Mouse (Mus musculus): ENCODE measurements around the gene Wdr25.

The Wdr25 gene

GRCm38 (mm10) chr12:108984471-108984870 lies 91.0 kb downstream of the Wdr25 start:
- in situ Hi-C loops (cut with MboI), result no loop called here

GRCm38 (mm10) chr12:108985025-108985424 lies 91.6 kb downstream of the Wdr25 start:
- in situ Hi-C loops (cut with MboI), result no loop called here

DNA sequence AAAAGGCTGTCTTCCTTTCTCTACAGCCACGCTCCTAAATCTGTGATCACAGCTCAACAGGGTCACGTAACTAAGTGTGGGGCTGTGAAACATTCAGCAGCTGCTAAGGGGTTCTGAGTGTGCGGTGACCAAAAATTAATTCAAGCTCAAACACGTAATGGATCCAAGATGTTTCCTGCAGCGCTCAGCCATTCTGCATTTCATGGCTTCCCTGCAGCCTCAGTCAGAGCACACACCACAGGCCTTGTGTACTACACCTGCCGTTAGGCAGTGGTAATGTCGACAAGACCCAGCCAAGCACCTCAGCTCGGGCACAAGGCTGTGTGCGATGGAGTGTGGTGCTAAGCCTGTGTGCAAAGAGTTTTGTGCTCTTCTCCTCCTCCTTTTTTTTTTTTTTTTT lies 94.0 kb downstream of the Wdr25 start:
- in situ Hi-C loops (cut with MboI), result no loop called here

DNA sequence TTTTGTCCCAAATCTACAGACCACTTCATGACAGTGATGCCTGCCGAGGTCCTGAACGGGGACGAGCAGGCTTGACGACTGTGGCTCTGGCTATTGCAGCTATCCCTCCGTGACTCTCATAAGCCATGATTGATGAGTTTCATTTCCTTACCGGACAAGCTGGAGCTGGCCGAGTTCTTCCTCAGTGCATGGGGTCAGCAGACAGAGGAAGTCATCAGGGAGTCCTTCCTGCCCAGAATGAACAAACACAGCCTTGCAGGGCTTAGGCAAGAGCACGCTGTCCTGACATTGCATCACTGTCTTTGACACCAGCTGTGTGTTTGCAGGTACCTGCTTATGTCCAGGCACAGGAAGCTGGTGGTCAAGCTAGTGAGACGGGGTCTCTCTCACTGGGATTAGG lies 97.0 kb downstream of the Wdr25 start:
- in situ Hi-C loops (cut with MboI), result no loop called here

GRCm38 (mm10) chr12:108993046-108993445 lies 99.6 kb downstream of the Wdr25 start:
- in situ Hi-C loops (cut with MboI), result no loop called here

DNA sequence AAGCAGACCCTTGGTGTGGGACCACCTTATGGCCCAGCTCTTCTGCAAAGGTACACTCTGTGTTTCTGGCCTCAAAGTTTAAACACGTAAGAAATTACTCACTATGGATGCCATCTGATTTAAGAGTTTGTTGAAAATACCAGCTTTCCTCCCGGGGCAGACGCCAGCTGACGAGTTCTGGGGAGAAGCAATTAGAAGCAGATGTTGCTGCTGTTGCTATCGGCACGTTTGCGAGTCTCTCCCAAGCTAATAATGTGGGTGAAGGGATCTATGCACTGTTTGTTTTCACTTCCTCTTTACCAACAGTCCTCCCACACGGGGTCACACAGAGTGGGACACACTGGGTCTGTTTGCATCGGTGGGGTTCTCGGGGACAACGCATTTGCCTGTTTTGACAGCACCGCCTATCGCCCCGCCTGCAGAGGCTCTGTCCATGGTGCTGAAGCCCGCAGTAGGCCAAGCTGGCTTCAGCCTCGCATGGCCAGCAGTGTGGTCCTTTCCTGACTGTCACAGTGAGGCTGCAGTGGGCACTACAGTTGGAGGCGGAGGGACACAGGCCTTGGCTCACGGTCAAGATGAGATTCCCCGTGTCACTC lies 101.1 kb downstream of the Wdr25 start:
- in situ Hi-C loops (cut with MboI), result no loop called here

- in situ Hi-C loops (cut with MboI), result no loop called here
Observed at GRCm38 (mm10) chr12:108995976-108996636, 102.7 kb downstream of the Wdr25 start.

DNA sequence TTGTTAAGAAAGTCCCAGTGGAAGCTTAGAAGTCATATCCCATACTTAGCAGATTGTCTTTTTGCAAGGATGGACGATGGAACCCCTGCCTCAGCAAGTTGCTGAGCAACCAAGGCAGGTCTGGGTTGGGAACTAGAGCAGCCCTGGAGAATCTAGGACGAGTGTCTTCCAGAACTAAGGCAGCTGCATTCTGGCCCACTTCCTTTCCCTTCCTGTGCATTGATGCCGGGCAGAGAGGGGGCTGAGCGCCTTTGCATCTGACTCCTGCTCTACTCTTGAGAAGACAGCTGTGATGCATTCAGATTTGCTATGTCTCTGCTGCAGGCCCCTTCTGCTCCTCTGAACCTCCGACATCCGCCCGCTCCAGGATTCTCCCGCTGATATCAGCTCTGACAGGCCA lies 103.8 kb downstream of the Wdr25 start:
- in situ Hi-C loops (cut with MboI), result no loop called here

- in situ Hi-C loops (cut with MboI), result no loop called here
Observed at GRCm38 (mm10) chr12:109002978-109003377, 109.5 kb downstream of the Wdr25 start.

DNA sequence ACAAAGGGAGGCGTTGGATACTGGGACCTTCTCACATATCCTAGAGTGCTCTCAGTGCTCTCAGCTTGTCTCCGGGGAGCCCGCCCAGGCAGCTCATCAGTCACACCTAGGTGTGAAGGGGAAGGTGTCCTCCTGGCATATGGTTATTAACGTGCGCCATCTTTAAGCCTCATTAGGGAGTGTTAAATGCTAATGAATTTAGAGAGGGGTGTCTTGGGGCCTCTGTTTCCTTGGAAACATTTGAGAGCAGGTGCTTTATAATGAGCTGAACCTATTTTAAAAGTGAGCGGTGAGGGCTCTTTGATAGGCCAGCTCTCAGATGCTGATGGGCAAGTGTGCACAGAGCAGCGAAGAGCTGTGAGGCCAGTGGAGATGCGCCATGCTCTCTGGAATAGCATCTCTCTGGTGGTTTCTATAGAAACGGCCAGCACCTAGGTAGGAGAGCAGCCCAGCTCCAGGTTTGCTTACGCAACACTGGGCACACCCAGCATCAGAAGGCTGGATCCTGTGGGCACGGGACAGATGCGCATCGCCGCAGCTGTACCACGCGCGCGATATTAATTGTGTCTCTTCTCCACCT lies 116.7 kb downstream of the Wdr25 start:
- in situ Hi-C loops (cut with MboI), result no loop called here

- in situ Hi-C loops (cut with MboI), result no loop called here
Observed at GRCm38 (mm10) chr12:109022181-109022691, 128.8 kb downstream of the Wdr25 start.

GRCm38 (mm10) chr12:109022966-109023365 lies 129.5 kb downstream of the Wdr25 start:
- in situ Hi-C loops (cut with MboI), result no loop called here

- in situ Hi-C loops (cut with MboI), result no loop called here
Observed at GRCm38 (mm10) chr12:109023780-109024179, 130.3 kb downstream of the Wdr25 start.

- in situ Hi-C loops (cut with MboI), result no loop called here
Observed at GRCm38 (mm10) chr12:109037026-109037425, 143.6 kb downstream of the Wdr25 start.

DNA sequence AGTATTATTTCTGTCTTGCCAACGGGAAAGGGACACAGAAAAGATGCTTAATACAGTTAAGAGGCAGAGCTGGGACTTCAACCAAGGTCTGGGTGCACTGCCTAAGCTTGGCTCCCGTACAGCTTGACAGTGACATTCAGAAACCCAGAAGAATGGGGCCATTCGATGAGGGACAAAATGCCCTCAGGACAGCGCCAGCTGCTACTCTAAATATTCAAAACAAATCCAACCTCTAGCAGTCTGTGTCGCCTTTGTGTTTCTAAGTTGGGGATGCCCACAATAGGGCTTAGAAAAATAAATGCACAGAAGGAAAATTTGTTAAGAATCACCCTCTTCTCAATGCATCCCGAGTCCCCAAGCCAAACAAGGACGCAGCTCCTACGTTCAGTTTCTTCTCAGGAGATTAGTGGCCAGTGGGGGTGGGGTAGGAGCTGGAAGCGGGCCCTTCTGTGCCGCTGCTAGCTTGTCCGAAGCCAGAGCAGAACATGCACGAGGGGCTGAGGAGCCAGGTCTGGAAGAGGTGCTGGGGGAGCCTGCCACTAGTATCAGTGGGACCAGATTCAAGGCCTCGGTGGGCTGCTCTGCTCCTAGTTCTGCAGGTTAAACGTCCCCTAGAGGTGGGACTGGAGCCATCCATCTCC lies 144.9 kb downstream of the Wdr25 start:
- in situ Hi-C loops (cut with MboI), result no loop called here

- in situ Hi-C loops (cut with MboI), result no loop called here
Observed at GRCm38 (mm10) chr12:109039311-109039710, 145.9 kb downstream of the Wdr25 start.

- in situ Hi-C loops (cut with MboI), result no loop called here
Observed at GRCm38 (mm10) chr12:109044497-109044896, 151.1 kb downstream of the Wdr25 start.

DNA sequence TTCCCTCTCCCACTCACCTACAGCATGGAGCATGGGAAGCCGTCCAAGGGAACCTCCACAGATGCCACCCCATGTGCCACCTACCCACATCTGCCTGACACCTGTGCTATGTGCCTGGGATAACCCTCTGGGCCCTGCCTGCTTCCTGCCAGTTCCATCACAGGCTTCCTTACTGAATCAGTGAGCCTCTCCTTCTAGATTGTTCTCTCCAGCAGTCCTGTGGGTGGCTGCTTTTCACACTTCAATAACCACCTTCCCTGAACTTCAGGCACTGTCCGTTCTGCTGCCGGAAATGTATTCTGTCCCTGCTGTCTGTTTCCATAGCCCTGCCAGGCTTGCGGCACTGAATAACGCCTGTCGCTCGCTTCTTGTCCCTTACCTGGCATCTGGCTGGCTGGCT lies 152.2 kb downstream of the Wdr25 start:
- in situ Hi-C loops (cut with MboI), result no loop called here

- in situ Hi-C loops (cut with MboI), result no loop called here
Observed at GRCm38 (mm10) chr12:109049949-109050348, 156.5 kb downstream of the Wdr25 start.

DNA sequence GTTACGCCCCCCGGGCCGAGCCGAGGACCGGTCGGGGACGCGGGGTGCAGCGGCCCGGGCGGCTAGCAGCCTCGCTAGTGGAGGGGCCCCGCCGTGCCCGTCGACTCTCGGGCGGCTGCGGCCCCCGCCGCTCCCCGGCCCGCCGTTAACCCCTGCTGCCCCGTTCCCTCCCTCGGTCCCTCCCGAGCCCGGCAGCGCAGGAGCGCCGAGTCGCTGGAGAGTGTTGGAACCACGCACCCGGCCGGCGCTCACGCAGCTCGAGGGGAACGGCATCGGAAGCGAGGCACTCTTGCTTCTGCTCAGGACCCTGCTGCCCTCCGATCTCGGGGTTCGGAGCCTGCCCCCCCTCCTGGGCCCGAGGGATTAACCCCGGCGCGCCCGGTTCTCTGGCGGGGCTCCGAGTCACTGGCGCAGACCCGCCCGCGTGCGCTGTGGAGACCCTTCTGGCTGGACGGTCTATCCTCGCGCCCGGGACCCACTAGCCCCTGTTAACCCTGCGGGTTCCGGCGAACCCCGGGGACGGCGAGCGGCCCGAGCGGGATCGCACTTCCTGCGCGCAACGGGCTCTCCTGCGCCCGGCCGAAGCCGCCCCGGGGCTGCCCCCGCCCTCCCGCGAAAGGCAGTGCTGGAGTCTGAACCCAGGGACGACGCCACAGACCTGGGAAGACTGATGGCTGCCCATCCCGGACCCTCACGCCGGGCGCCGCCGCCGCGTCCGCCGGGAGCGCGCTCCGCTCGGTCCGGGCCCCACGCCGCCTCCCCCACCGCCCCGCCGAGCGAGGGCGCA lies 159.8 kb downstream of the Wdr25 start:
- in situ Hi-C loops (cut with MboI), result no loop called here

GRCm38 (mm10) chr12:109057736-109058135 lies 164.3 kb downstream of the Wdr25 start:
- in situ Hi-C loops (cut with MboI), result no loop called here

DNA sequence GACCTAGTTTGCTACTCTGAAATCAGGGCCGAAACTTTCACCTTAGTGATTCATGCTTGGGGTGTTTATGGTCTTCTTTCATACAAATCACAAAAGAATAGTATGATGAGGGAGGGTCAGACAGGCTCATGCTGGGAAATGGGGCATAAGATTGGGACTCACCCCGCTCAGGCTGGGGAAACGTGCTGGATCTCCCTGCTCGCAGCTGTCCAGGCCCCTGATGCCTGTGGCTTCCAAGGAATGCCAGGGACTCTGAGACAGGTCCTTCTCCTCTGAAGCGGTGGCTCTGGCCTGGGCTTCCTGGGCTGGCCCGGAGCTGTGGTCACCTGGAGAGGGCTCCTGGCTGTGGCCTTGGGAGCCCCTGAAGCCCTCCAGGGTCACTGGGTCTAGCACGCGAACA lies 165.2 kb downstream of the Wdr25 start:
- in situ Hi-C loops (cut with MboI), result no loop called here
